Mouse (Mus musculus) thymus, adult 2 months (tissue): Measurements from ENCODE around the gene Tcn2. TPM values are rescaled to one million over a fixed set of nuclear protein-coding genes. Genes with fewer than 3 reads are reported as not detected.
"Not testable (repeated sequence)": the region's sequence is repeated elsewhere in the genome, so short reads cannot be mapped to it uniquely, and the experiment has no call there.

Experiments
- DNase-seq: peaks from one replicate; pipeline ENCODE4 v3.0.0; 2021
- H3K27ac ChIP-seq: fragments of 200-500 bp; 2 replicates; pipeline ENCODE4 v1.5.1; 2012; ENCODE audit warnings: low read length, control low read depth; ENCODE audit not compliant: control insufficient read depth, insufficient read depth
- H3K27me3 ChIP-seq: fragments of 200-500 bp; 2 replicates; pipeline ENCODE4 v1.6.1; 2012; ENCODE audit warnings: mild to moderate bottlenecking, low read length, moderate library complexity, mixed read lengths; ENCODE audit not compliant: control insufficient read depth, insufficient read depth
- H3K36me3 ChIP-seq: fragments of 200-500 bp; 2 replicates; pipeline ENCODE4 v1.6.1; 2012; ENCODE audit warnings: mild to moderate bottlenecking, low read length, moderate library complexity; ENCODE audit not compliant: control insufficient read depth, insufficient read depth
- H3K4me1 ChIP-seq: fragments of 200-500 bp; replicated peaks from 2 replicates; pipeline ENCODE4 v1.6.1; 2012; ENCODE audit warnings: low read length; ENCODE audit not compliant: control insufficient read depth, insufficient read depth
- H3K4me3 ChIP-seq: fragments of 200-500 bp; 2 replicates; pipeline ENCODE4 v1.5.1; 2012; ENCODE audit warnings: mild to moderate bottlenecking, low read length, control low read depth, moderate library complexity; ENCODE audit not compliant: control insufficient read depth, insufficient read depth
- CTCF ChIP-seq: fragments of 200-500 bp; IDR thresholded peaks from 2 replicates; pipeline ENCODE4 v1.5.1; 2012; ENCODE audit warnings: mild to moderate bottlenecking, control low read depth, low read length, moderate library complexity, borderline replicate concordance; ENCODE audit not compliant: control insufficient read depth, poor library complexity, insufficient read depth; ENCODE audit errors: extremely low read depth
- POLR2A ChIP-seq: fragments of 200-500 bp; IDR thresholded peaks from 2 replicates; pipeline ENCODE4 v1.6.1; 2012; ENCODE audit warnings: mild to moderate bottlenecking, low read length, control low read depth, moderate library complexity; ENCODE audit not compliant: control insufficient read depth, poor library complexity, insufficient read depth; ENCODE audit errors: extremely low read depth
- WGBS: fragments of 180-500 bp; shearing (Covaris S2); methylation state at CpG from one replicate; pipeline ENCODE4 v1.1.7; 2018; 5-methylcytosine and 5-hydroxymethylcytosine counted together
- polyA plus RNA-seq: library from polyadenylated mRNA; depleted of rRNA; stranded (reverse); fragments of >200 nt; gene quantifications from 2 replicates; pipeline ENCODE4 v1.2.3, GENCODE M21; 2012

Tcn2 gene
- polyA plus RNA-seq, 1 experiment, result 60.3 TPM

DNA sequence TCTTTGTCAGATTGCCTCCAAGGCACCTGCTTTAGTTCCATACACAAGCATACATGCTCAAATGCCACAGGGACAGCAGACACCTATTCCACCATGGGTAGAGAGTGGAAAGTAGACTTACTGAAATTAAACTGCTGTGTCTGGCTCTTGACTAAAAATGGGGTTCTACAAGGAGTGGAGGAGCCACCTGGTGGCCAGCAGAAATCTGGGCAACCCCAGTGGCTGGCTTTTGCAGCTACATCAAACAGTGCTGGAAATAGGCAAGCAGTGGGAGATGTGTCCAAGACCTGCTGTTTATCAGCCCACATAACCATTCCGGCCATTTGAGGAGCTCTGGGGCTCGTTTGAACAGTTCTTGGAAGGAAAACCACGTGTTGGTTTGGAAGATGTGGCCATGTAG lies 37.9 kb upstream of the Tcn2 start:
- no peak overlapping the region for H3K27ac ChIP-seq
- no peak for DNase-seq
- TF ChIP-seq POLR2A, result no peak
- TF ChIP-seq CTCF, result no peak
- WGBS, result 90% methylated on average over 3 of the region's 3 CpGs
- H3K4me1 ChIP-seq, result 0 out of 2 replicates have a peak, but pooled peaks cover 3% of the 10 kb centered on the region
- no peak overlapping the region for H3K4me3 ChIP-seq
- H3K27me3 ChIP-seq, result no peaks in the 10 kb centered on the region
- peaks cover 32% of the 10 kb centered on the region for H3K36me3 ChIP-seq

DNA sequence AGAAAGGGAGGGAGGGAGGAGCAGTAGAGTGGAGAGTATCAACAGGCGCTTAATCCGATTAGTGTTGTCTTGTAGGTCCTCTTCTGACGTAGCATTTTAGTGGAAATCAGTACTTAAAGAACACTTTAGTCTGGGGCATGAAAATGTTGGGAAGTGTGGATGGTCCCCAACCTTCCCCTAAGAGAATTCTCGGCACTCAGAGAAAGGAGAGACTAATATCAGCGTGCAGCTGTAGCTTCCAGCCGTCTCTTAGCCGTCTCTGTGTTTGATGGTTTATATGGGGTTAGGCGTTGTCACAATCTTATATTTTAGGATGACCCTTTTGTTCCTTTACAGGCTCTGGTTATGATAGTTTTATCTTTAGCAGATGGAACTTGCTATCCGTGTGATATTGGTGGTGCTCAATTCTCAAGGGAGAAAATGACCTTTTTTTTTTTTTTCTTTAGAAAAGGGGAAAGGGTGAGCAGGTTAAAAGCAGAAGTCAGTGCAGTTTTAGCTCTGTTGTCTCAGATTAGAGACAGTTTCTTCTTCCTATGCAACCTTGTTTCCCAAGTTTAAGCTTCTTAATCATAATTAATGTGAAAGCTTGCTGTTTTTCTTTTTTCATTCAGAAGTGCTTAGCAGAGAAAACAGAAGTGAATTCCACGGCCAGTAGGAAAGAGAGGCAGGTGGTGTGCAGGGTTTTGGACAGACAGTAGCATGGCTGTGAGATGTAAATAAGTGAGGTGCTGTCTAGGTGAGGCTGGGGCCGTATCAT lies 32.6 kb upstream of the Tcn2 start:
- no peak for TF ChIP-seq POLR2A
- TF ChIP-seq CTCF, result no peak
- Histone ChIP-seq H3K27ac (no peak overlapping the region), H3K36me3 (peaks cover 4% of the 10 kb centered on the region; the same call in 1 of the 2 replicates), H3K4me1 (peaks cover 9% of the 10 kb centered on the region; the same call in 1 of the 2 replicates), H3K4me3 (peak overlapping the region; percentile 95), H3K27me3 (no peaks in the 10 kb centered on the region)
- no peak for DNase-seq
- 6% methylated on average over 11 of the region's 11 CpGs for WGBS

DNA sequence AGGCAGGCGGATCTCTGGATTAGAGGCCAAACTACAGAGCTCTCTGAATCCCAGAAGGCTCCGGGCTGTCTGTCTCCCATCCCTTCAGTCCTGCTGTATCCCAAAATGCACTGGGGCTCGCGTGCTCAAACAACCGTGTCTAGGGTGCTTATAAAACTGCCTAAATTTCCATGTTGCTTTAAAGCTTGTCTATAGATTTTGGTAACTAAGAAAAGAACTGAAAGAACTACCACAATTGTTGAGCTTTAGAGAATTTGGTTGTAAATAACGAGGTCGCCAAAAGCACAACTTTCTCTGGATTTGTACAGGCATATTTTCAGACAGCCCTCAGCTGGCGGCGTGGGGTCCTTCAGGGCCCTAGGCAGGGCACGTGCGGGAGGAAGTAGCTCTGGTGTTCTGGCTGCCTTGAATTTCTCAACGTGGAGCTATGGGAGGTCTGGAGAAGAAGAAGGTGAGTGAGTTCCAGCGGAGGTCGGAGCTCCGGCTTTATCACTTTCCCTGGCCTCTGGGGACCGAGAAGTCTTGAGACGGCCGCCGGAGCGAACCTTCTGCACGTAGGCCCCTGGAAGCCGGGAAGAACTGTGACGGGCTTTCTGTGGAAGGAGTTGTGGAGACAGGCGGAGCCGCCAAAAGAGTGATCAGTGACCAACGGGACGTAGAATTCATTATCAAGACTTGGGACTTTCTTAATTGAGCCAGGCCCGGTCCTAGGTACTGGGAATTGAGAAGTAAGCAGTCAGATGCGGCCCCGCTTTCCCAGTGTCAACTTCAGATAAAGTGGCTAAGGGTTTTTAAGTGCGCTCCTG lies 31.9 kb upstream of the Tcn2 start, which contains the start of gene Pes1:
Gene Pes1 (plus strand): TSS at position 366 of the 806 bp plus-strand sequence.
- H3K27me3 ChIP-seq, result no peaks in the 10 kb centered on the region
- TF ChIP-seq POLR2A, result no peak
- 0 out of 2 replicates have a peak, but pooled peaks have one; percentile 20 for TF ChIP-seq CTCF
- peak; percentile 75 for DNase-seq
- H3K27ac ChIP-seq, result peak within 1 kb of the TSS; percentile 21; the same call in 1 of the 2 replicates
- H3K4me3 ChIP-seq, result peak within 1 kb of the TSS; percentile 95
- H3K4me1 ChIP-seq, result peaks cover 9% of the 10 kb centered on the region; the same call in 1 of the 2 replicates
- no peaks in the 10 kb centered on the region for H3K36me3 ChIP-seq
- WGBS, result under 1% methylated on average over 31 of the region's 31 CpGs

DNA sequence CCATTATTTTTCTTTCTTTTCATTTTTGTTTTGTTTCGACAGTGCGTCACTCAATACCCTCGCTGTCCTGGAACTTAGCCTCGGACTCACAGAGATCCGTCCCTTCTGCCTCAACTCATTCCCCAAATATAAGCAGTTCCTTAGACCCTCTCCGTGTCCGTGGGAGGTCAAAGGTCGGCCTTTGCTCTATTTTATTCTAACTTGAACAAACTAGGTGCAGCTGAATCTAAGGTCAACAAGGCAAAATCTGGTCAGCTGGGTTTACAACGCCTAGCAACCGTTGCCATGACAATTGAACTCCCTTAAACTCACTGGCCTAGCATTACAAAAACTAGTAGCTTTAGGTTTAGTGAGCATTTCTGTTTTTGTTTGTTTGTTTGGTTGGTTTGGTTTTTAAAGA lies 31.2 kb upstream of the Tcn2 start:
- TF ChIP-seq CTCF (no peak), POLR2A (no peak)
- DNase-seq, result peak; percentile 22
- peaks cover 9% of the 10 kb centered on the region; the same call in 1 of the 2 replicates for H3K4me1 ChIP-seq
- no peaks in the 10 kb centered on the region for H3K27me3 ChIP-seq
- H3K36me3 ChIP-seq, result no peaks in the 10 kb centered on the region
- peak overlapping the region; percentile 30 for H3K4me3 ChIP-seq
- peak overlapping the region; percentile 21; the same call in 1 of the 2 replicates for H3K27ac ChIP-seq
- WGBS, result 88% methylated on average over 10 of the region's 10 CpGs

DNA sequence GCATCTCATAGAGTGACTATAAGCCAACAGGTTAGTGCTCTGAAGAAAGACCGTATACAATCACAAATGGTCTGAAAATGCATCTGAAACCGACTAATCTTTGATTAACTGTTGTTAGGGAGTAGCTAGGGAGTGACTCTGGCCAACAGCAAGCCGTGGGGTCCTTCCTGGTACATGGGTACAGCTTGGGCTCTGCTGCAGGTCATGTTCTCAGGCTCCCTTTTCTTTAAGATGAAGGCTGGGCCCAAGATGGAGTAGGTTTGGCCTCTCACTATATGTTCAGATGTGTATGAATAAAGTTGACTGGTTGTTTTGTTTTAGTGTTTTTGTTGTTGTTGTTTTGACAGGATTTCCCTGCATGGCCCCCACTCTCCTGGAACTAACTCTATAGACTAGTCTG lies 29.8 kb upstream of the Tcn2 start:
- WGBS, result 82% methylated on average over 3 of the region's 3 CpGs
- TF ChIP-seq CTCF (no peak), POLR2A (no peak)

DNA sequence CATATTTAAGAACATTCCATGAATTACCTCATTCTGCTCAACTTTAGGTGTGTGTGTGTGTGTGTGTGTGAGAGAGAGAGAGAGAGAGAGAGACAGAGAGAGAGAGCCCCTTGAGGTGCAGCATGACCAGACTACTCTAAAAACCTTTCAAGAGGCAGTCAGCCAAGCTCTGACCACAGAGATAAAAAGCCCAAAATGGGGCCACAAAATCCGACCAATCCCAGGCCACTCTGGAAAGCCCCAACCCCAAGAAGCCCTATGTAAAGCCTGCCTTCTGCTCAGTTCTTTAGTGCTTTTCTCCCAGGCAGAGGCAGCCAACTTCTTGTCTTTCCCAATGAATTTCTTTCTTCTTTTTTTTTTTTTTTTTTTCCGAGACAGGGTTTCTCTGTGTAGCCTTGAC lies 28.9 kb upstream of the Tcn2 start:
- Histone ChIP-seq H3K27ac (no peak overlapping the region), H3K4me3 (no peak overlapping the region), H3K4me1 (peaks cover 6% of the 10 kb centered on the region; the same call in 1 of the 2 replicates), H3K36me3 (no peaks in the 10 kb centered on the region), H3K27me3 (no peaks in the 10 kb centered on the region)
- 49% methylated on average over 2 of the region's 2 CpGs for WGBS
- DNase-seq, result no peak
- TF ChIP-seq CTCF (no peak), POLR2A (no peak)

More for the DNA sequence above, 29.8 kb upstream of the Tcn2 start:
- no peak overlapping the region for H3K4me3 ChIP-seq
- peaks cover 9% of the 10 kb centered on the region; the same call in 1 of the 2 replicates for H3K4me1 ChIP-seq
- DNase-seq, result no peak
- H3K27ac ChIP-seq, result no peak overlapping the region
- no peaks in the 10 kb centered on the region for H3K36me3 ChIP-seq
- no peaks in the 10 kb centered on the region for H3K27me3 ChIP-seq

DNA sequence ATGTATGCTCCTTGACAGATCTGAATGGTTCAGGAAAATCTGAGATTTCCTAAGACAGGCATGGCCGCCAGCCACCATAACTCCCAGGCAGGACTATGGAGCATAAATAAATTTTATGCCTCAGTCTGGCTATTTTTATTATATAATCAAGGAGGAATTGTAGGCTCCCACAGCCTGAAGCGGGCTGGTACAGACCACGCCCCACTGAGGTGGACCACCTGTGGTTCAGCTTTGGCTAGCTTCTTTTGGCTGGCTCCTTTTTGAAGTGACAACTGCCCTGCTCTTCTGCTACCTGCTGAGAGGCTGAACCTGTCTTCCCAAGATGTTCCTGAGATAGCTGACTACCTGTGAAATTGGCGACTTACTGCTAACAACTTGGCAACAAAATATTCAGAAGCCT lies 23.4 kb upstream of the Tcn2 start:
- not testable (repeated sequence) for H3K27me3 ChIP-seq, H3K4me3 ChIP-seq, H3K27ac ChIP-seq, H3K36me3 ChIP-seq, DNase-seq, H3K4me1 ChIP-seq
- 85% methylated on average over 4 of the region's 4 CpGs for WGBS

DNA sequence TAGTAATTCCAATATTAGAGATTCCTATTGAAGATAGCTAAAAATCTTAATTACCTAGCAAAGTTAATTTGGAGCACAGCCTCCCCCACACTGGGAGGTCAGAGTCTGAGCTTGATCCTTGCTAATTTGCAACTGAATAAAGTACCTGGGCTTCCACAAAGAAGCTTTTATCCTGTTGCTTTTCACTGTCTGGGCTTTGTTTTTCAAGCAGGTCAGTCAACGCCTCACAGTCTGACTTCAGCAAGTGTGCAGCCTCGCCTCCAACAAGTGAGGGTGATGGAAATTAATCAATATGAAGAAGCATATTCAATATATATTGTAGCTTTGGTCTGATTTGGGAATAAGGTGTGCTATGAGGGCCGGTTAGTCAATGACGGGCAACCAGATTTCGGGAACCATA lies 22.9 kb upstream of the Tcn2 start:
- not testable (repeated sequence) for DNase-seq, H3K27me3 ChIP-seq, H3K27ac ChIP-seq, H3K4me3 ChIP-seq, H3K4me1 ChIP-seq, H3K36me3 ChIP-seq
- WGBS, result 92% methylated on average over 5 of the region's 5 CpGs
